Mouse (Mus musculus): ENCODE data around the gene Clec10a. TPM values are rescaled to one million over a fixed set of nuclear protein-coding genes. Genes with fewer than 3 reads are reported as not detected.

Clec10a gene
- polyA plus RNA-seq, 2 experiments, result 0.25 to 0.76 TPM

DNA sequence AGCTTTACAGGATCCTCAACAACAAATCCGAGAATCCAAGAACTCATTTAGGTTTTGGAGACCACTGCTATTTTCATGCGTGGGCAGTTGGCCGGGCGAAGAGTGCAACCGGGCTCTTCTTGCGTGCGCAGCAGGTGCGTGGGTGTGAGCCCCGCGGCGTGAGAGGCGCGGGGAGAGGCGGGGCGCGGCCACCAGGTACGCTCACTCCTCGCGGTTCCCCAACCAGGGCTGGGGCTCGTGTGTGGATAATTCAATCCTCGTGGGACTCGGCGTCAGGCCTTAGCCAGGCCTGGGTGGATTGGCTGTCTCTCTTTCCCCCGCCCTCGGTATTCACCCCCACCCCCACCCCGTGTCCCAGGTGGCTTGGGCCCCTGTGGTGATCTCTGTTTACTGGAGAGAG lies 57.7 kb downstream of the Clec10a start:
- H3K4me1 ChIP-seq (replicated peaks; ENCODE audit: control insufficient read depth in 2 of 2, insufficient read depth in 2 of 2, low read length in 1 of 2), result no peaks in the 10 kb centered on the region
- H3K27me3 ChIP-seq (ENCODE audit: control insufficient read depth, insufficient read depth, low read length), result peaks cover 44% of the 10 kb centered on the region
- H3K4me3 ChIP-seq (ENCODE audit: insufficient read depth in 1 of 2, low read depth in 2 of 2, low read length in 2 of 2), result no peak overlapping the region
- DNase-seq (ENCODE audit: low read depth in 3 of 3, low spot score in 3 of 3), result no peak
- H3K9ac ChIP-seq (replicated peaks), result no peak overlapping the region
- 11% methylated on average over 26 of the region's 26 CpGs for WGBS (ENCODE audit: insufficient replicate concordance)
- peak overlapping the region; percentile 43 for H3K4me2 ChIP-seq (ENCODE audit: low read depth)
- no peaks in the 10 kb centered on the region for H3K9me3 ChIP-seq (ENCODE audit: control insufficient read depth, low read length)
- TF ChIP-seq EP300 (IDR thresholded peaks at IDR 0.05; ENCODE audit: low read depth) (no peak), CTCF (IDR thresholded peaks at IDR 0.05; ENCODE audit: low read depth) (no peak)
- no peak for ATAC-seq (ENCODE audit: insufficient read depth)
- no peak overlapping the region for H3K27ac ChIP-seq
- H3K36me3 ChIP-seq (replicated peaks; ENCODE audit: control insufficient read depth, insufficient read depth, low read depth), result no peaks in the 10 kb centered on the region

DNA sequence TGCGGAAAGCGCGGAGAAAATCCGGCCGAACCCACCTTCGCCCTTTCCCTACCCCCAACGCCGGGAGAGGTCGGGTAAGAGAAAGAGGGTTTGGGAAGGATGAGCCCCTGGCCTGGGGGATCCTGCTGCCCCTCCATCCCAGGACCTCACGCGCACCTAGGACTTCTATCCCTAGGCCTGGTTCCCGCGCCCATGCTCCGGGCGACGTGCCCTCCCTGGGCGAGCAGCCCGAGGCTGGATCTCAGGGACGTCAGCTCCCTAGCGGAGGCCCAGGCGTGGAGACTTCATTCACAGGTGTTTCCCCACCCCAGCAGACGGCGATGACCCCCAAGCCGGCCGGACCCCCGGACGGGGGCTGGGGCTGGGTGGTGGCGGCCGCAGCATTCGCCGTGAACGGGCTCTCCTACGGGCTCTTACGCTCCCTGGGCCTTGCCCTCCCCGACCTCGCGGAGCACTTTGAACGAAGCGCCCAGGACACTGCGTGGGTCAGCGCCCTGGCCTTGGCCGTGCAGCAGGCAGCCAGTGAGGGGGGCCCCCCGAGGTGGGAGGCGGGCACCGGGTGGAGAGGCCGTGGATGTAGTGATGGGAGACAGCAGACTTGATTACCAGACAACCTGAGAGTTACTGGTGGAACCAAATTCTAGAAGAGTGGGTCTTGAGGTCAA lies 58.3 kb downstream of the Clec10a start:
- ATAC-seq (ENCODE audit: insufficient read depth), result no peak; the same call in 1 of the 2 replicates
- Histone ChIP-seq H3K4me2 (ENCODE audit: low read depth) (peak overlapping the region; percentile 43), H3K36me3 (replicated peaks; ENCODE audit: control insufficient read depth, insufficient read depth, low read depth) (no peaks in the 10 kb centered on the region), H3K4me1 (replicated peaks; ENCODE audit: control insufficient read depth in 2 of 2, insufficient read depth in 2 of 2, low read length in 1 of 2) (peaks cover 2% of the 10 kb centered on the region in 2 experiments), H3K9me3 (ENCODE audit: control insufficient read depth, low read length) (no peaks in the 10 kb centered on the region), H3K9ac (replicated peaks) (no peak overlapping the region), H3K27me3 (ENCODE audit: control insufficient read depth, insufficient read depth, low read length) (peaks cover 44% of the 10 kb centered on the region), H3K4me3 (ENCODE audit: insufficient read depth in 1 of 2, low read depth in 2 of 2, low read length in 2 of 2) (peak overlapping the region in 1 of 2 experiments; percentile 0; a peak in 2 of 4 replicates), H3K27ac (no peak overlapping the region)
- WGBS (ENCODE audit: insufficient replicate concordance), result 2% methylated on average over 46 of the region's 46 CpGs
- DNase-seq (ENCODE audit: low read depth in 3 of 3, low spot score in 3 of 3), result no peak
- no peak for TF ChIP-seq CTCF (IDR thresholded peaks at IDR 0.05; ENCODE audit: low read depth)
- TF ChIP-seq EP300 (IDR thresholded peaks at IDR 0.05; ENCODE audit: low read depth), result no peak

DNA sequence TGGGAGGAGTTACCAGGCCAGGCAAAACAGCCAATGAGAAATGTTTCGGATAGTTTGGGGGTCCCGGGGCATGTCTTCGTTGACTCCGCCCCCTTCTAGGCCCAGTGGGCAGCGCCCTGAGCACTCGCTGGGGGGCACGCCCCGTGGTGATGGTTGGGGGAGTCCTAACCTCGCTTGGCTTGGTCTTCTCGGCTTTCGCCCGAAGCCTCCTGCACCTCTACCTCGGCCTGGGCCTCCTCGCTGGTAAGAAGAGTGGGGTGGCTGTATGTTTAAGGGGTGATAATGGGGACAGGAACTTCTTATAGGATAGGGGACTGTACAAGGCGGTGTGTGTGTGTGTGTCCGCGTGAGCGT lies 58.8 kb downstream of the Clec10a start:
- TF ChIP-seq CTCF (IDR thresholded peaks at IDR 0.05; ENCODE audit: low read depth) (no peak), EP300 (IDR thresholded peaks at IDR 0.05; ENCODE audit: low read depth) (no peak)
- WGBS (ENCODE audit: insufficient replicate concordance), result 11% methylated on average over 18 of the region's 18 CpGs
- peak overlapping the region; percentile 43; the same call in 1 of the 2 replicates for H3K4me2 ChIP-seq (ENCODE audit: low read depth)
- DNase-seq (ENCODE audit: low read depth in 3 of 3, low spot score in 3 of 3) (no peak), ATAC-seq (ENCODE audit: insufficient read depth) (0 out of 2 replicates have a peak, but pooled peaks have one; percentile 3)
- no peaks in the 10 kb centered on the region for H3K36me3 ChIP-seq (replicated peaks; ENCODE audit: control insufficient read depth, insufficient read depth, low read depth)
- H3K27me3 ChIP-seq (ENCODE audit: control insufficient read depth, insufficient read depth, low read length), result peaks cover 44% of the 10 kb centered on the region
- H3K27ac ChIP-seq, result no peak overlapping the region
- H3K4me1 ChIP-seq (replicated peaks; ENCODE audit: control insufficient read depth in 2 of 2, insufficient read depth in 2 of 2, low read length in 1 of 2), result peaks cover 7% of the 10 kb centered on the region in 2 experiments
- no peak overlapping the region for H3K9ac ChIP-seq (replicated peaks)
- H3K9me3 ChIP-seq (ENCODE audit: control insufficient read depth, low read length), result no peaks in the 10 kb centered on the region
- H3K4me3 ChIP-seq (ENCODE audit: insufficient read depth in 1 of 2, low read depth in 2 of 2, low read length in 2 of 2), result peak overlapping the region in 1 of 2 experiments; percentile 0; a peak in 1 of 4 replicates

DNA sequence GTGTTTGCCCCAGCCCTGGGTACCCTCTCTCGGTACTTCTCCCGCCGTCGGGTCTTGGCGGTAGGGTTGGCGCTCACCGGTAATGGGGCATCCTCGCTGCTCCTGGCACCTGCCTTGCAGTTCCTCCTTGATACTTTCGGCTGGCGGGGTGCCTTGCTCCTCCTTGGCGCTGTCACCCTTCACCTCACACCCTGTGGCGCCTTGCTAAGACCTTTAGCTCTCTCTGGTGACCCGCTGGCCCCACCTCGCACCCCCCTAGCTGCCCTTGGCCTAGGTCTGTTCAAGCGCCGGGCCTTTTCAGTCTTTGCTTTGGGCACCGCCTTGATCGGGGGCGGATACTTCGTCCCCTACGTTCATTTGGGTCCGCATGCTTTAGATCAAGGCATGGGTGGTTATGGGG lies 59.3 kb downstream of the Clec10a start:
- H3K4me3 ChIP-seq (ENCODE audit: insufficient read depth in 1 of 2, low read depth in 2 of 2, low read length in 2 of 2), result no peak overlapping the region
- WGBS (ENCODE audit: insufficient replicate concordance), result 25% methylated on average over 22 of the region's 22 CpGs
- peaks cover 44% of the 10 kb centered on the region for H3K27me3 ChIP-seq (ENCODE audit: control insufficient read depth, insufficient read depth, low read length)
- no peak for ATAC-seq (ENCODE audit: insufficient read depth)
- H3K9ac ChIP-seq (replicated peaks), result no peak overlapping the region
- H3K36me3 ChIP-seq (replicated peaks; ENCODE audit: control insufficient read depth, insufficient read depth, low read depth), result no peaks in the 10 kb centered on the region
- no peak for DNase-seq (ENCODE audit: low read depth in 3 of 3, low spot score in 3 of 3)
- no peak overlapping the region for H3K4me2 ChIP-seq (ENCODE audit: low read depth)
- TF ChIP-seq CTCF (IDR thresholded peaks at IDR 0.05; ENCODE audit: low read depth), result no peak
- TF ChIP-seq EP300 (IDR thresholded peaks at IDR 0.05; ENCODE audit: low read depth), result no peak
- H3K4me1 ChIP-seq (replicated peaks; ENCODE audit: control insufficient read depth in 2 of 2, insufficient read depth in 2 of 2, low read length in 1 of 2), result peaks cover 9 to 10% of the 10 kb centered on the region in 2 experiments
- no peaks in the 10 kb centered on the region for H3K9me3 ChIP-seq (ENCODE audit: control insufficient read depth, low read length)
- H3K27ac ChIP-seq, result no peak overlapping the region

- no peak overlapping the region for H3K27ac ChIP-seq
- H3K4me2 ChIP-seq (ENCODE audit: low read depth), result no peak overlapping the region
- ATAC-seq (ENCODE audit: insufficient read depth) (no peak), DNase-seq (ENCODE audit: low read depth in 3 of 3, low spot score in 3 of 3) (no peak)
- H3K9me3 ChIP-seq (ENCODE audit: control insufficient read depth, low read length), result no peaks in the 10 kb centered on the region
- H3K4me1 ChIP-seq (replicated peaks; ENCODE audit: control insufficient read depth in 2 of 2, insufficient read depth in 2 of 2, low read length in 1 of 2), result peaks cover 9 to 10% of the 10 kb centered on the region in 2 experiments
- H3K4me3 ChIP-seq (ENCODE audit: insufficient read depth in 1 of 2, low read depth in 2 of 2, low read length in 2 of 2), result no peak overlapping the region
- WGBS (ENCODE audit: insufficient replicate concordance), result 71% methylated on average over 3 of the region's 3 CpGs
- H3K36me3 ChIP-seq (replicated peaks; ENCODE audit: control insufficient read depth, insufficient read depth, low read depth), result no peaks in the 10 kb centered on the region
- TF ChIP-seq CTCF (IDR thresholded peaks at IDR 0.05; ENCODE audit: low read depth) (no peak), EP300 (IDR thresholded peaks at IDR 0.05; ENCODE audit: low read depth) (no peak)
- peaks cover 44% of the 10 kb centered on the region for H3K27me3 ChIP-seq (ENCODE audit: control insufficient read depth, insufficient read depth, low read length)
- no peak overlapping the region for H3K9ac ChIP-seq (replicated peaks)
Observed at GRCm38 (mm10) chr11:70216103-70216502, 60.1 kb downstream of the Clec10a start.

Measured in liver, embryonic 14.5 days (tissue).